Mouse (Mus musculus) erythroblast, adult 5-6 weeks (primary cell): ENCODE data around the gene Wfdc15a. TPM values are rescaled to one million over a fixed set of nuclear protein-coding genes. Genes with fewer than 3 reads are reported as not detected.

Experiments
- total RNA-seq, 2 experiments: library from RNA; stranded (forward) in 1 of 2; stranded (reverse) in 1 of 2; fragments of 150-400 nt in 1 of 2; fragments of 200-764, 138-1000 nt in 1 of 2; gene quantifications; 2 replicates each; pipeline versions ENCODE4 v1.2.3 to v1.2.4; 2015 to 2017; ENCODE audit warnings: low replicate concordance in 2 of 2

Gene Wfdc15a
- total RNA-seq, 2 experiments from 2014 or later, result not detected

Other genes with a start within 250 kb of the Wfdc15a start
- 49.3 and 49.6 TPM in 2 replicates for gene Ywhab, start 205.2 kb downstream of the Wfdc15a start, total RNA-seq (2015; ENCODE audit: low replicate concordance)
- 18.8 and 25.1 TPM in 2 replicates for gene Ywhab, start 205.2 kb downstream of the Wfdc15a start, total RNA-seq (2017; ENCODE audit: low replicate concordance)
- 2.3 TPM in 1 of 2 replicates, not detected in the other for gene Pabpc1l, start 174.7 kb downstream of the Wfdc15a start, total RNA-seq (2015; ENCODE audit: low replicate concordance)
- not detected in 2 replicates for gene Pabpc1l, start 174.7 kb downstream of the Wfdc15a start, total RNA-seq (2017; ENCODE audit: low replicate concordance)
- 47.9 and 74.0 TPM in 2 replicates for gene Stk4, start 129.8 kb downstream of the Wfdc15a start, total RNA-seq (2015; ENCODE audit: low replicate concordance)
- 52.4 and 55.6 TPM in 2 replicates for gene Stk4, start 129.8 kb downstream of the Wfdc15a start, total RNA-seq (2017; ENCODE audit: low replicate concordance)
- gene Tomm34, start 129.0 kb downstream of the Wfdc15a start, total RNA-seq (2015; ENCODE audit: low replicate concordance), result 11.5 and 16.7 TPM in 2 replicates
- gene Tomm34, start 129.0 kb downstream of the Wfdc15a start, total RNA-seq (2017; ENCODE audit: low replicate concordance), result 9.8 and 17.5 TPM in 2 replicates
- not detected in 2 replicates for gene Kcns1, start 29.0 kb downstream of the Wfdc15a start, total RNA-seq (2015; ENCODE audit: low replicate concordance)
- not detected in 2 replicates for gene Kcns1, start 29.0 kb downstream of the Wfdc15a start, total RNA-seq (2017; ENCODE audit: low replicate concordance)
- not detected in 2 replicates for gene Wfdc5, start 17.4 kb downstream of the Wfdc15a start, total RNA-seq (2015; ENCODE audit: low replicate concordance)
- not detected in 2 replicates for gene Wfdc5, start 17.4 kb downstream of the Wfdc15a start, total RNA-seq (2017; ENCODE audit: low replicate concordance)
- gene Wfdc12, start 9.5 kb downstream of the Wfdc15a start, total RNA-seq (2015; ENCODE audit: low replicate concordance), result not detected in 2 replicates
- gene Wfdc12, start 9.5 kb downstream of the Wfdc15a start, total RNA-seq (2017; ENCODE audit: low replicate concordance), result not detected in 2 replicates
- gene Wfdc15b, start 21.5 kb upstream of the Wfdc15a start, total RNA-seq (2015; ENCODE audit: low replicate concordance), result not detected in 2 replicates
- not detected in 2 replicates for gene Wfdc15b, start 21.5 kb upstream of the Wfdc15a start, total RNA-seq (2017; ENCODE audit: low replicate concordance)
- not detected in 2 replicates for gene Svs2, start 38.3 kb upstream of the Wfdc15a start, total RNA-seq (2015; ENCODE audit: low replicate concordance)
- gene Svs2, start 38.3 kb upstream of the Wfdc15a start, total RNA-seq (2017; ENCODE audit: low replicate concordance), result not detected in 2 replicates
- gene Svs3b, start 56.5 kb upstream of the Wfdc15a start, total RNA-seq (2015; ENCODE audit: low replicate concordance), result not detected in 2 replicates
- gene Svs3b, start 56.5 kb upstream of the Wfdc15a start, total RNA-seq (2017; ENCODE audit: low replicate concordance), result not detected in 2 replicates
- gene Svs4, start 78.3 kb upstream of the Wfdc15a start, total RNA-seq (2015; ENCODE audit: low replicate concordance), result not detected in 2 replicates
- not detected in 2 replicates for gene Svs4, start 78.3 kb upstream of the Wfdc15a start, total RNA-seq (2017; ENCODE audit: low replicate concordance)
- not detected in 2 replicates for gene Svs3a, start 89.1 kb upstream of the Wfdc15a start, total RNA-seq (2015; ENCODE audit: low replicate concordance)
- gene Svs3a, start 89.1 kb upstream of the Wfdc15a start, total RNA-seq (2017; ENCODE audit: low replicate concordance), result not detected in 2 replicates
- not detected in 2 replicates for gene Svs6, start 116.6 kb upstream of the Wfdc15a start, total RNA-seq (2015; ENCODE audit: low replicate concordance)
- not detected in 2 replicates for gene Svs6, start 116.6 kb upstream of the Wfdc15a start, total RNA-seq (2017; ENCODE audit: low replicate concordance)
- not detected in 2 replicates for gene Svs5, start 132.6 kb upstream of the Wfdc15a start, total RNA-seq (2015; ENCODE audit: low replicate concordance)
- gene Svs5, start 132.6 kb upstream of the Wfdc15a start, total RNA-seq (2017; ENCODE audit: low replicate concordance), result not detected in 2 replicates
- 78.0 and 99.7 TPM in 2 replicates for gene Slpi, start 189.0 kb upstream of the Wfdc15a start, total RNA-seq (2015; ENCODE audit: low replicate concordance)
- gene Slpi, start 189.0 kb upstream of the Wfdc15a start, total RNA-seq (2017; ENCODE audit: low replicate concordance), result 6.9 and 12.7 TPM in 2 replicates
- gene Rbpjl, start 203.0 kb upstream of the Wfdc15a start, total RNA-seq (2015; ENCODE audit: low replicate concordance), result not detected in 2 replicates
- not detected in 2 replicates for gene Rbpjl, start 203.0 kb upstream of the Wfdc15a start, total RNA-seq (2017; ENCODE audit: low replicate concordance)
- not detected in 2 replicates for gene Matn4, start 205.0 kb upstream of the Wfdc15a start, total RNA-seq (2015; ENCODE audit: low replicate concordance)
- not detected in 2 replicates for gene Matn4, start 205.0 kb upstream of the Wfdc15a start, total RNA-seq (2017; ENCODE audit: low replicate concordance)
- gene Sdc4, start 243.8 kb upstream of the Wfdc15a start, total RNA-seq (2015; ENCODE audit: low replicate concordance), result 0.38 and 0.42 TPM in 2 replicates
- 0.09 and 0.98 TPM in 2 replicates for gene Sdc4, start 243.8 kb upstream of the Wfdc15a start, total RNA-seq (2017; ENCODE audit: low replicate concordance)